Mouse (Mus musculus): ENCODE measurements around the gene Homer1.

Gene Homer1

DNA sequence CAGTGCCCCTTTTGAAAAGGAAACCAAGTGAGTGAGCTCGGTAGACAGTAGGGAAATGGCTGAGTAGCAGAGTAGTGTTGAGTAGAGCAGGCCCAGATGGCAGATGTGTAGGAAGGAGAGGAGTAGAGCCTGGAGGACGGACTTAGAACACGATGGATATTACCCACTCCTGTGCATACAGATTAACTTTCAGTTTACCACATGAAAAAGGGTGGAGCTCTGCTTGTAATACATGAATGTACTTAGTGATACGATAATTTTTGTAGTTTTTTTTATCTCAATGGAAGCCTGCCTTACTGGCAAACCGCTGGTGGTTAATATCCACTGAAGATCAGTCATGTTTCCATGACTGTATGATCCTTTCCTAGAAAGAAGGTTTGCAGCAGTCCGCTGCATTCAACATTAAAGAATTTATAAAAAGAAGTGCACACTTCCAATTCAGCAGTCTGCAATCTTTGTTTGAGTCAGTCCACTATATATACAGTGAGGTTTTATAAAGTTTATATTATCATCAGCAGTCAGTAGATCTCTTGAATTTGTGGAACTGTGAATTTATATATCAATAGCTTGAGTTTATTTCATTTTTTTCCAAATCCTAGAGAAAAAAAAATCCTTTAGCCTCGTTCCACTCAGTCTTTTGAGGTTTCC is 89.3 kb downstream of the Homer1 start:
- DNase-seq (ENCODE audit: extremely low read depth, insufficient read length, low spot score) = no peak

DNA sequence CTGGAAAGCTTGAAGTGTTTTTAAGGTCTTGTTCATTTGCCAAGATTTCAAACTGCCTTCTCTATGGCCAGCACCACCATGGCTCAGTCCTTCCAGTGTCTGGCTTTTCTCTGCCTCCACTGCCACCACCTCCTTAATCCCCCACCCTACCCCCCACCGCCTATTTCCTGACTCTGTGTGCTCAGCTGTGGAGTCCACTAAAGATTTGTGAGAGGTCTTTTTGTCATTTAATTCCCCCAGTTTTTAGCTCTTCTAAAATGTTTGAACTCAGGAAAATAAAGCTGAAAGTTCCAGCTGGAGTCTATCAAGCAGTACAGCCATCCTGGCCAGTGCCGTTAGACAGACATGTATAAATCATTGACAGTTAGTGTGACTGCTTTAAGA is 89.8 kb downstream of the Homer1 start:
- DNase-seq (ENCODE audit: extremely low read depth, insufficient read length, low spot score) = no peak

DNA sequence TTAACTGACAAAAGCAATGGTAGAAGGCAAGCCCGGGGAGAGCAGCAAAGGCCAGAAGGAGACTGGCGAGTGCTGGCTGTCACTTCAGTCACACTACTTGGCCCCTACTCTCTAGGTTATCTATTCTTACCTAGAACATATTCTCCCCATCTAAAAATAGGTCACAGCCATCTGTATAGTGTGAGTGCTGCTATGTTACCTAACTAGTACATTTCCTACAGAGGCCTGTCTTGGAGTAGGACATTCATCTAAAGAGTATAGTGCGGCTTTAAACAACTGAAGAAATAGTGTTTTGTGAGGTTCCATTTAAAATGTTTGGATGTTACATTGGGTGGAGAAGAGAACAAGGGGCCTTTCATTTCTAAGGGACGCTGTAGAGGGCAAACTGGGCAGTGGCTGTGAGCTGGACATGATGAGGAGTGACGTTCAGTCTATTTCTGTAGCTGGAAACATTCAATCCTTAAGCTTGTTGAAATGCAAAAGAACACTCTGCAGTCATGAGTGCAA is 100.3 kb downstream of the Homer1 start:
- no peak for DNase-seq (ENCODE audit: extremely low read depth, insufficient read length, low spot score)

DNA sequence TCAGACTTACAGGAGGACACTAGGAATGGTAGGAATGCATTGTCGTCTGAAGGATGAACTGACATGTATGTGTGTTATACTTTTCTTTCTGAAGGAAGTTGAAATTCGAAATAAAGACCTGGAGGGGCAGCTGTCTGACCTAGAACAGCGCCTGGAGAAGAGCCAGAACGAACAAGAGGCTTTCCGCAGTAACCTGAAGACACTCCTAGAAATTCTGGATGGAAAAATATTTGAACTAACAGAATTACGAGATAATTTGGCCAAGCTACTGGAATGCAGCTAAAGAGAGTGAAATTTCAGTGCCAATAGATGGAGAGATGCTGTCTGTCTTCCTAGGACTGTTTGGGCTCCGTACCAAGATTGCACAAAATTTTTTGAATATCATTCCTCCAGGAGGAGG is 102.5 kb downstream of the Homer1 start:
- no peak for DNase-seq (ENCODE audit: extremely low read depth, insufficient read length, low spot score)

DNA sequence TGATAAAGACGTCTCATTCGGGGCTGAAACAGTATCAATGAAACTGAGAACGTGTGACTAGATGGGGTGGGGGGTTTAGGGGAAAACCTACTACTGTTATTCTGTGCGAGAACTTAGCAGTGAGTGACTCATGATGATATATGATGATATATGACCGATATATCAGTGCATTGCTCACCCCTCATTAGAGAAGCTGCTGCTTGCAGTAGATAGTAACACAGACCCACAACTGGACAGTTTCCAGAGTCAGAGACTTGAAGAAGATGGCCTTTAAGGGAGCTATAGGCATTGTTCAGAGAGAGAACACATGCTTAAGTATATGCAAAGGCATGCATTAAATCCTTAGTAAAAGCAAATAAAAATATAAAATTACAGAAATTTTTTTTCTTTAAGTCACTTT is 107.4 kb downstream of the Homer1 start:
- DNase-seq (ENCODE audit: extremely low read depth, insufficient read length, low spot score) = no peak

DNA sequence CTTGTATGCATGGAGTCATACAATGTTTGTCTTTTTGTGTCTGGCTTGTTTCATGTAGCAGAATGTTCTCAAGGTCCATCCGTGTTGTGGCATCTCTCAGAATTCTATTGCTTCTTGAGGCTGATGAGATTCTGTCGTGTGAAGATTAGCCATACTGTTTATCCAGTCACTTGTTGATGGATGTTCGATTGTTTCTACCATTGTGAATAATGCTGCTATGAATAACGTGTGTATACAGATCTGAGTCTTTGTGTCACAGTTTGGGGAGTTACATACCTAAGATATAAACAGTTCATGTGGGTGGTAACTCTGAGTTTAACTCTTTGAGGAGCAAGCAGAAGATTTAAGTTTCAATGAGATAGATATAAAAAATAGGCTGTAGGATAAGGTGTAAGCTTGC is 110.9 kb downstream of the Homer1 start:
- no peak for DNase-seq (ENCODE audit: extremely low read depth, insufficient read length, low spot score)

DNA sequence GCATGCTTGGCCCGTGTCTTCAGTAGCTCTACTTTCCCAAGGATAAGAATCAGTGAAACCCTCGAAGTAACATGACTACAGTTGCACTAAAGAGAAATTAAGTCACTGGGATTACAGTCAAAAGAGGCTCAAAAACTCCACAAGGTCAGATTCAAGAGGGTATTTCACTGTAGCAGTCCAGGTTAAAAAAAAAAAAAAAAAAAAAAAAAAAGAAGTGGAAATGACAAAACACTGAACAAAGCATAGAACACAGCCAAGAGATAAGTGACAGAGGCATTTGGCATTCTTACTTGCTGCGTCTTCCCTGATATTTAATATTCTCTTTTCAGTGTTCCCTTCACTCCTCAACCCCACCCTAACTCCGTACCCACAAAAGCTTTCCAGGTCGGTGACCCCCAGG is 115.6 kb downstream of the Homer1 start:
- DNase-seq (ENCODE audit: extremely low read depth, insufficient read length, low spot score) = no peak

DNA sequence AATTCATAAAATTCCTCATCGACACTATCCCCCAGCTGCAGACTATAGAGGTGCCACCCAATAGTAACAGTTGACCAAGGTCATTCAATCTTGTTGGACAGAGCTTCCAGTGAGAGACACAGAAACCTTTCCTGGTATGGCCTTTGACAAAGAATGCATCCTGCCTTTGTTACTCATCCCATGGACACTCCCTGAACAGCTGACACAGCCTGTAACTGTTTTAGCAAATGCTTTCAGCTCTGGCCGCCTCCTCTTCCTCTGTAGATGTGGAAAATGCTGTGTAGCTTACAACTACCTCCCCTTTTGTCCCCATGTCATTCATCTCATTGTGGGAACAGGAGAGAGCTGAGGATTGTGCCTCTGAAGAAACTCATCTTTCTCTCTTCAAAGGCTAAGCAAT is 118.9 kb downstream of the Homer1 start:
- DNase-seq (ENCODE audit: extremely low read depth, insufficient read length, low spot score) = no peak

DNA sequence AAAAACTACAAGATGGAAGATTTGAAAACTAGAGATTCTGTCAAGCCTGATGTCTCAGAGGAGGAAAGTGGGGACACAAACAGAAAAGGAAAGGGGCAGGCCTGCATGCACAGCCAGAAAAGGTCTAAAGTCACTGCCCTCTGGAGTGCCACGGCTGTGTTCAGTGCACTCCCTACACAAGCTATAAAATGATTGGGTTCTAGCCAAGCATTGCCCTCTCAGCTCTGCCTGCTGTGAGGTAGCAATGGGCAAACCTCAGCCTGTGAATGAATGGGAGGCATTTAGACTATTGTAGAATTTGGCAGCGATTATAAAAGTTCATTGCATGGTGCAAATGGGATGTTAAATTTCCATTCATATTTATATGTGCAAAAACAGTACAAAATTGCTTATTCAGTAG is 120.3 kb downstream of the Homer1 start:
- no peak for DNase-seq (ENCODE audit: extremely low read depth, insufficient read length, low spot score)

DNA sequence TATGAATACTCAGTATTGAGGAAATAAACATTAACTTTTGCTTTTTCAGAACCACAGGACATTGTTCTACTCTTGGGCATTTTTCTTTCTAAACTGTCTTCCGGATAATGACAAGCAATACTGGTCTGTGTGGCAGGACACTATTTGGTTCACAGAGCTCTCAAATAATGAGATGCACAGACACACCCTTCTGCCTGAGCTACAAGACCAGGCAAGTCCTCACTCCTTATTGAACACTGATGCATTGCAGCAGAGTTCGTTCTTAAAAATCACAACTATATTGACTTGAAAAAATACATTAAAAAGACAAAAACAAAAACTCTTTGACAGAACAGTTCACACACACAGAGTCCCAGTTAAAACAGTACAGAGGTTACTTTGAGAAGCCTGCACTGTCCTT is 123.8 kb downstream of the Homer1 start:
- no peak for DNase-seq (ENCODE audit: extremely low read depth, insufficient read length, low spot score)

DNA sequence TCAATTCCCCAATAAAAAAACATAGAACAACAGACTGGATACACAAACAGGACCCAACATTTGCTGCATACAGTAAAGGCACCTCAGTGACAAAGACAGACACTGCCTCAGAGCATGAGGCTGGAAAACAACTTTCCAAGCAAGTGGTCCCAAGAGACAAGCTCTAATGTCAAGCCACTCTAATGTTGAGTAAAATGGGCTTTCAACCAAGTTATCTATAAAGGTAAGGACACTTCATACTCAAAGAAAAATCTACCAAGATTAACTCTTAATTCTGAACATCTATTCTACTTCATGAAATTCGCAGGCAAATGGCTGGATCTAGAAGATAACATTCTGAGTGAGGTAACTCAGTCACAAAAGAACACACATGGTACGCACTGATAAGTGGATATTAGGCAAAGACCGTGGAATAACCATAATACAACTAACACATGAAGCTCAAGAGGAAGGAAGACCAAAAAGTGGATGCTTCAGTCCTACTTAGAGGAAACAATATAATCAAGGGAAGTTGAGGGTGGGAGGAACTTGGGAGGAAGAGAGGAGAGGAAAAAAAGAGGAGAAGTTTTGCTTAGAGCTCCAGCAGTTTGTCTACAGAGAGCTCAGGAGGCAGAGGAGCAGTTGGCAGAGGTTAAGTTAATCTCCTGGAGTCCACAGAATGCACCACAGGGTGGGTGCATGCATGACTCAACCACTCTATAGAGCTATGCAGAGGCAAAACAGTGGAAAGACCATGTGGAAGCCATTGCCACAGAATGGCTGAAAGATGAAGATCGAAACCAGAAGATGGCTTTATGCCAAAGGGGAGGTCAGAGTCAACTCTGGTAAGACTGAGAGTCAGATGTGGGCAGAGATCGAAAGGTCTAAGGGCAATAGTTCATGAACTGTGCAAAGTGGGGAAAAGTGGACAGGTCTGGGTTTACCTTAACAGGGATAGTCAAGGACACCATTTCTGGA is 128.8 kb downstream of the Homer1 start:
- no peak for DNase-seq (ENCODE audit: extremely low read depth, insufficient read length, low spot score)

DNA sequence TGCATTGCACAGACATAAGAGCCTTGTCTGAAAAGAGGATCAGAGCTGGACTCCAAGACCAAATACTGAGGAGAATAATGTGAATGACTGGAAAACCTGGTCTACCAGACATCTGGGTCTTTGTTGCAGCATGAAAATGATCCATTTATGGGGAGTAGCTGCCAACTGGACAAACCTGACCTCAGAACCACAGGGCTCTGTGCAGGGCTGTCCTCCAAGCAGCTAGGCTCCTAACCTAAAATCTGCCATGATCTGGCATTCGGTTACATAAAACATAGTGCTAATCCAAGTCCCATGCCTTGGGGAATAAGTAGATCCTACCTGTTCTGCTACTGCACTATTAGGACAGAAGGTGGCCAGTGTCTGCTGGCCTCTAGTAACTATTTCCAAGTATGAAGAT is 129.8 kb downstream of the Homer1 start:
- no peak for DNase-seq (ENCODE audit: extremely low read depth, insufficient read length, low spot score)

DNA sequence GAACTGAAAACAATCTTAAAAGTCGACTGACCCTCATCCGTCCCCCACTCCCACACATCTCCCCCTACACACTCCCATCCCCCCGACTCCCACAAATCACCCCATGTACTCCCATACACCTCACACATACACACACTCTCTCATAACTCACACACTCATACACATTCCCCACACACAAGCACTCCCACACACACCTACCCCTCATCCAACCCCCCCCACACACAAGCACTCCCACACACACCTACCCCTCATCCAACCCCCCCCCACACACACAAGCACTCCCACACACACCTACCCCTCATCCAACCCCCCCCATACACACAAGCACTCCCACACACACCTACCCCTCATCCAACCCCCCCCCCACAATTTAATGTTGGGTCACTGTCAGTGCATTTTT is 140.7 kb downstream of the Homer1 start:
- DNase-seq (ENCODE audit: extremely low read depth, insufficient read length, low spot score) = no peak

DNA sequence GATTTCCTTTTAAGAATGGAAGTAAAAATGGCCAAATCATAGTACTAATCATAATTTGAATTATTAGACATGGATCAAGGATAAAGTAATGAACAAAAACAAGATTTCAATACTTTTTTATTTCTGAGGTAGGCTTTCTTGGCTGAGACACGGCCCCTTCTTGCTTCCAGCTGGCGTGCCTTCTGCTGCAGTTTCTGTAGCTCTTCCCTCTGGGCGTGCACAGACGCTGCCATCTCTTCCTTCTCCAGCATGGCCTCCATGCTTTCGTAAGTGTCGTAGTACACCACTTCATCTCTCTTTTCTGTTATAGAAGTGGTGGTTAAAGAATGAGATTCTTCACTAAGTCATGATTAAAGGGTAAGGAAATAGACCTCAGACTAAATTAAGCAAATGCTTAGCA is 153.8 kb downstream of the Homer1 start:
- no peak for DNase-seq (ENCODE audit: extremely low read depth, insufficient read length, low spot score)

Data from 3134 (cell line).